Mouse (Mus musculus): ENCODE measurements around the gene Krtap10-4. TPM values are rescaled to one million over a fixed set of nuclear protein-coding genes. Genes with fewer than 3 reads are reported as not detected.

The Krtap10-4 gene
- polyA plus RNA-seq (2017; shearing (Covaris generic)): not detected

DNA sequence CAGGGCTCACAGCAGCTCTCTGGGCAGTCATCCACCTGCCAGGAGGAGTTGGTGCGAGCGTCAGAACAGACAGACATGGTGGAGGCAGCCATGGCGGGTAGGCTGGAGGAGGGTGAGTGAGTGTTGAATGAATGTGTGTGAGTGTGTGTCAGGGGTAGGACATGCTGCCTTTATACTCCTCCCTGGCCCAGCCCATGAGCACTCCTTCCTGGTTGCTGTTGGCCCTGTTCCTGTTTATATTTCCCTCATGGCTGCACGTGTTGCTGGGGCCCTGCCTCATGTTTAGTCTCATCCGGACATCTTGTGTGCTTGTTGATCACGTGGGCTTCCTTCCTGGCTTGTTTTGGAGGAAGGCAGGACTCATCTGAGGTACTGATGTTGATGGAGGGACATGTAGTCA lies at the start of gene Krtap10-4:
Krtap10-4 (minus strand) TSS at position 145 of the 400 bp plus-strand sequence.

DNA sequence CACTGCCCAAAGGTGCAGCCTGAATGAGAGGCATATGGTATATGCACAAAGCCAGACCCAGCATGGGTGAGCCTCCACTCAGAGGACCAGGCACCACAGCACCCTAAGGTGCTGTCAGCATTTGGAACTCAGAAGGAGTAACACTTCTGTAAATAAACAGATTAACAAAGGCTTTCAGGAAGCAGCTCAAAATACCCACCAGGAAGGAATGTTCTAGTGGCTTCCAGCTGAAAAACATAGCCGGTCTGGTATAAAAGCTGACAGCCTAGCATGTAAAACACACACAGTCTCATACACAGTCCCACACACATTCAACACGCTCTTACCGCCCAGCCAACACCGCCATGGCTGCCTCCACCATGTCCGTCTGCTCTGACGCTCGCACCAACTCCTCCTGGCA lies 34.8 kb upstream of the Krtap10-4 start, which contains the start of gene Gm3285:
Gm3285 (plus strand) TSS at position 301 of the 400 bp plus-strand sequence.

DNA sequence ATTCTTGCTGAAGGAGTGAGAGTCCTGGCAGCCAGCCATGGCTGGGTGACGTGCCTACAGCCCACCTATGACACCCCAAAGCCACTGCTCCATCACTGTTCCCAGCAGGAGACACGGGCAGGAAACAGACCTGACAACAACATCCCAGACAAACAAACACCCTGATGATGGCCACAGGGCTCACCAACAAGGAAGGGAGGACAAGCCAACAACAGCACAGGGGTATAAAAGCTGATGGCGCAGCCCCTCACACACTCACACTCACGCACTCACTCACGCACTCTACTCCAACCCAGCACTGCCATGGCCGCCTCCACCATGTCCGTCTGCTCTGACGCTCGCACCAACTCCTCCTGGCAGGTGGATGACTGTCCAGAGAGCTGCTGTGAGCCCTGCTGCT lies 25.7 kb upstream of the Krtap10-4 start, which contains the start of gene Gm10318:
Gm10318 (plus strand) TSS at position 301 of the 400 bp plus-strand sequence.

DNA sequence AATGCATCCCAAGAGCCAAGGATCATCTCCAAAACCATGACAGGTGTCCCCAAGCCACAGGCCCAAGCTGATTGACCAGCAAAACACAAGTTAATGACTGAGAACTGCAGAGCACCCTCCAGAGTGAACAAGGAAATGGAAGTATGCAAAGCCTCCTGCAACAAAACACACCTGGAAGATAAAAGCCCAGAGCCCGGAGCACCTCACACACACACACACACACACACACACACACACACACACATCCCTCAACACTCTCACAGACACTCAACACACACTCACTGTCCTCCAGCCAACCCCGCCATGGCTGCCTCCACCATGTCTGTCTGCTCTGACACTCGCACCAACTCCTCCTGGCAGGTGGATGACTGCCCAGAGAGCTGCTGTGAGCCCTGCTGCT lies 19.6 kb upstream of the Krtap10-4 start, which contains the start of gene Gm36176:
Gm36176 (plus strand) TSS at position 301 of the 400 bp plus-strand sequence.

DNA sequence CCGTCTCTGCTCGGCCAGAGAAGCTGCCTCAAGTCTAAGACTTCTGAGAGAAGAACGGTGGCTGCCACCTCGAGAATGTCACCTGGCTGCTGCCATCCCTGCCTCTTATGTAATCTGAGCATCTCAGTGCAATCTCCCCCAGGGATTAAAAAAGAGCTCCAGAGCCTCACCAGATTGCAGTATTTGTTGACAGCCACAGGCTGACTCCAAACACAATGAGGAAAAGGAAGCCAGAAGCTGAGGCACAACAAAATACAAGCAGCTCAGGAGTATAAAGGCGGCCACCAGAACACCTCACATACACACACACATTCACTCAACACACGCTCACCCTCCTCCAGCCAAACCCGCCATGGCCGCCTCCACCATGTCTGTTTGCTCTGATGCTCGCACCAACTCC lies 8.8 kb upstream of the Krtap10-4 start, which contains the start of gene Krtap10-10:
Krtap10-10 (plus strand) TSS at position 301 of the 400 bp plus-strand sequence.

DNA sequence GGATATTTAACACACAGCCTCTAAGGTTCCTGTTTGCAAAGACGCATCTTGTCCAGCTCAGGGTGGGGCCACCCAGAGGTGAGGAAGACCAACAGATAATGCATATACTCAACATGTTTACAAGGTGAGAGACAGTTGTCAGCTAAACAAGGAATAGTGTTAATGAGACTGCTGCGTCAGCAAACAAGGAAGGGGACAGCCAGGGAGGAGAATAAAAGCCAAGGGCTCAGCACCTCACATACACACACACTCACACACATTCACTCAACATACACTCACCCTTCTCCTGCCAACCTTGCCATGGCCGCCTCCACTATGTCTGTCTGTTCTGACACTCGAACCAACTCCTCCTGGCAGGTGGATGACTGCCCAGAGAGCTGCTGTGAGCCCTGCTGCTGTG lies 12.5 kb downstream of the Krtap10-4 start, which contains the start of gene Gm2696:
Gm2696 (plus strand) TSS at position 301 of the 400 bp plus-strand sequence.

DNA sequence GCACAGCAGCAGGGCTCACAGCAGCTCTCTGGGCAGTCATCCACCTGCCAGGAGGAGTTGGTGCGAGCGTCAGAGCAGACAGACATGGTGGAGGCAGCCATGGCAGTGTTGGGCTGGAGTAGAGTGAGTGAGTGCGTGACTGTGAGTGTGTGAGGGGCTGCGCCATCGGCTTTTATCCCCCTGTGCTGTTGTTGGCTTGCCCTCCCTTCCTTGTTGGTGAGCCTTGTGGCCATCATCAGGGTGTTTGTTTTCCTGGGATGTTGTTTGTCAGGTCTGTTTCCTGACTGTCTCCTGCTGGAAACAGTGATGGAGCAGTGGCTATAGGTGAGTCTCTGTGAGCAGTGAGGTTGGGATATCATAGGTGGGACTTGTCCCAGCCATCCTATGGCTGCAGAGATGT lies 15.2 kb downstream of the Krtap10-4 start, which contains the start of gene Gm9507:
Gm9507 (minus strand) TSS at position 101 of the 400 bp plus-strand sequence.

DNA sequence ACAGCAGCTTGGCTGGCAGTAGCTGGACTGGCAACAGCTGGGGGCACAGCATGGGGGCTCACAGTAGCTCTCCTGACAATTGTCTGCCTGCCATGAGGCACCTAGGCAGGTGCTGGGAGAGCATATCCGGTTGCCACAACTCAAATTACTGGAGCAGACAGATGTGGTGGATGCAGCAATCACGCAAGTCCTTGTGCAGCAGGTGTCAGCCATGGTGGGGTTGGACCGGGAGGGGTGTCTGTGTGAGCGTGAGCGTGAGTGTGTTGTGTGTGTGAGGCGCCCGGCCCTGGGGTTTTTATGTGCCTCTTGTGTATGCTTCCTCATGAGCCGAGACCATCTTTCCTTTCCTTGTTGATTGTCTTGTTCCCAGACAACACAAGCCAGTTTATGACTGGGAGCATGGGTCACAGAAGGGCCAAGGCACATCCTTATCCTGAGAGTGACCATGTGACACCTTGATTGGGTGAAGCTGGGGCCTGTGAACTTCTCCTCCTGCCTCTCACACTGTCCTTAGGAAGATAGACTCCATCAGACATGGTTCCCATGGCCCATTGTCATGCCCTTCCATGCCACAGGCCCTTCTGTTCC lies 27.9 kb downstream of the Krtap10-4 start, which contains the start of gene Gm19668:
Gm19668 (minus strand) TSS at position 213 of the 588 bp plus-strand sequence.

DNA sequence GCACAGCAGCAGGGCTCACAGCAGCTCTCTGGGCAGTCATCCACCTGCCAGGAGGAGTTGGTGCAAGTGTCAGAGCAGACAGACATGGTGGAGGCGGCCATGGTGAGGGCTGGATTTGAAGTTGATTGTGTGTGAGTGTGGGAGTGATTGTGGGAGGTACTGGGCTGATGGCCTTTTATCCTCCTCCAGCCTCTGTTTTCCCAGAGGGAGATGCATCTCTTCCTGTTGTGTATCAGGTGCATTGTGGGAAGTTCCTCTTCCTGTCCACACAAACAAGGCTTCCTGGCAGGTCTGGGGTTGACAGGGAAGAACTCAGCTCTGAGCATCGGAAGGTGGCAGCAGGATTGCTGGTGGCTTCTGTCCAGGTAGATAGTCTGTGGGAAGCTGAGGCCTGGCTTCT lies 31.9 kb downstream of the Krtap10-4 start, which contains the start of gene Gm9639:
Gm9639 (minus strand) TSS at position 101 of the 400 bp plus-strand sequence.

DNA sequence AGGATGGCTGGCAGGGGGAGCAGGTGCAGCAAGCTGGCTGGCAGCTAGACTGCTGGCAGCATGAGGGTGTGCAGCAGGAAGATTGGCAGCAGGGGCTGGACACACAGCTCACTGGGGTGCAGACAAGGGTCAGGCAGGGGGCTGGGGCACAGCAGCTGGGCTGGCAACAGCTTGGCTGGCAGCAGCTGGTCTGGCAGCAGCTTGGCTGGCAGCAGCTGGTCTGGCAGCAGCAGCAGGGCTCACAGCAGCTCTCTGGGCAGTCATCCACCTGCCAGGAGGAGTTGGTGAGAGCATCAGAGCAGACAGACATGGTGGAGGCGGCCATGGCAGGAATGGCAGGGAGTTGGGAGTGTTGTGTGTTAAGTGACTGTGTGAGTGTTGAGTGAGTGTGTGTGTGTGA lies 39.0 kb downstream of the Krtap10-4 start, which contains the start of gene Gm7137:
Gm7137 (minus strand) TSS at position 325 of the 400 bp plus-strand sequence.

DNA sequence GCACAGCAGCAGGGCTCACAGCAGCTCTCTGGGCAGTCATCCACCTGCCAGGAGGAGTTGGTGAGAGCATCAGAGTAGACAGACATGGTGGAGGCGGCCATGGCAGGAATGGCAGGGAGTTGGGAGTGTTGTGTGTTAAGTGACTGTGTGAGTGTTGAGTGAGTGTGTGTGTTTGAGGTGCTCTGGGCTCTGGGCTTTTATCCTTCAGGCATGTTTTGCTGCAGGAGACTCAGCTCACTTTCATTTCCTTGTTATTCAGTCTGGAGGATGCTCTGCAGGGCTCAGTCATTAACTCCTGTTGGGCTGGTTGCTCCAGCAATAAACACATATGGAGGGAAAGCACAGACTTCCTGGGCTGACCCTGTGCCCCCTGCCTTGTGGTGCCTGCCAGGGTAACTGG lies 44.5 kb downstream of the Krtap10-4 start, which contains the start of gene Gm3250:
Gm3250 (minus strand) TSS at position 101 of the 400 bp plus-strand sequence.

DNA sequence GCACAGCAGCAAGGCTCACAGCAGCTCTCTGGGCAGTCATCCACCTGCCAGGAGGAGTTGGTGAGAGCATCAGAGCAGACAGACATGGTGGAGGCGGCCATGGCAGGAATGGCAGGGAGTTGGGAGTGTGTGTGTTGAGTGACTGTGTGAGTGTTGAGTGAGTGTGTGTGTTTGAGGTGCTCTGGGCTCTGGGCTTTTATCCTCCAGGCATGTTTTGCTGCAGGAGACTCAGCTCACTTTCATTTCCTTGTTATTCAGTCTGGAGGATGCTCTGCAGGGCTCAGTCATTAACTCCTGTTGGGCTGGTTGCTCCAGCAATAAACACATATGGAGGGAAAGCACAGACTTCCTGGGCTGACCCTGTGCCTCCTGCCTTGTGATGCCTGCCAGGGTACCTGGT lies 50.1 kb downstream of the Krtap10-4 start, which contains the start of gene Gm7138:
Gm7138 (minus strand) TSS at position 101 of the 400 bp plus-strand sequence.

Other genes starting within 250 kb of the Krtap10-4 start
- 101 TPM for gene Pttg1ip, start 245.4 kb downstream of the Krtap10-4 start, polyA plus RNA-seq (2017; shearing (Covaris generic))
- gene Sumo3, start 221.0 kb downstream of the Krtap10-4 start, polyA plus RNA-seq (2017; shearing (Covaris generic)): 109 TPM
- gene Gm49325, start 220.9 kb downstream of the Krtap10-4 start, polyA plus RNA-seq (2017; shearing (Covaris generic)): not detected
- gene Ube2g2, start 204.8 kb downstream of the Krtap10-4 start, polyA plus RNA-seq (2017; shearing (Covaris generic)): 48.5 TPM
- gene Tspear, start 140.5 kb downstream of the Krtap10-4 start, polyA plus RNA-seq (2017; shearing (Covaris generic)): 0.26 TPM
- not detected for gene Gm19402, start 136.3 kb downstream of the Krtap10-4 start, polyA plus RNA-seq (2017; shearing (Covaris generic))
- gene Gm9508, start 129.9 kb downstream of the Krtap10-4 start, polyA plus RNA-seq (2017; shearing (Covaris generic)): not detected
- gene Gm10272, start 120.5 kb downstream of the Krtap10-4 start, polyA plus RNA-seq (2017; shearing (Covaris generic)): not detected
- gene Gm10024, start 115.6 kb downstream of the Krtap10-4 start, polyA plus RNA-seq (2017; shearing (Covaris generic)): not detected
- gene Gm10142, start 111.3 kb downstream of the Krtap10-4 start, polyA plus RNA-seq (2017; shearing (Covaris generic)): not detected
- gene Krtap12-1, start 106.5 kb downstream of the Krtap10-4 start, polyA plus RNA-seq (2017; shearing (Covaris generic)): not detected
- not detected for gene Gm10100, start 100.6 kb downstream of the Krtap10-4 start, polyA plus RNA-seq (2017; shearing (Covaris generic))
- gene Gm18596, start 84.5 kb downstream of the Krtap10-4 start, polyA plus RNA-seq (2017; shearing (Covaris generic)): not detected
- not detected for gene Gm9736, start 75.7 kb downstream of the Krtap10-4 start, polyA plus RNA-seq (2017; shearing (Covaris generic))
- not detected for gene Gm3233, start 67.4 kb downstream of the Krtap10-4 start, polyA plus RNA-seq (2017; shearing (Covaris generic))
- not detected for gene Gm3238, start 55.8 kb downstream of the Krtap10-4 start, polyA plus RNA-seq (2017; shearing (Covaris generic))
- not detected for gene Gm7138, start 50.2 kb downstream of the Krtap10-4 start, polyA plus RNA-seq (2017; shearing (Covaris generic))
- not detected for gene Gm3250, start 44.6 kb downstream of the Krtap10-4 start, polyA plus RNA-seq (2017; shearing (Covaris generic))
- not detected for gene Gm7137, start 38.9 kb downstream of the Krtap10-4 start, polyA plus RNA-seq (2017; shearing (Covaris generic))
- gene Gm9639, start 32.0 kb downstream of the Krtap10-4 start, polyA plus RNA-seq (2017; shearing (Covaris generic)): not detected
- not detected for gene Gm19668, start 28.0 kb downstream of the Krtap10-4 start, polyA plus RNA-seq (2017; shearing (Covaris generic))
- not detected for gene Gm9507, start 15.3 kb downstream of the Krtap10-4 start, polyA plus RNA-seq (2017; shearing (Covaris generic))
- not detected for gene Gm2696, start 12.4 kb downstream of the Krtap10-4 start, polyA plus RNA-seq (2017; shearing (Covaris generic))
- not detected for gene Krtap10-10, start 8.9 kb upstream of the Krtap10-4 start, polyA plus RNA-seq (2017; shearing (Covaris generic))
- gene Gm36176, start 19.7 kb upstream of the Krtap10-4 start, polyA plus RNA-seq (2017; shearing (Covaris generic)): not detected
- gene Gm10318, start 25.8 kb upstream of the Krtap10-4 start, polyA plus RNA-seq (2017; shearing (Covaris generic)): not detected
- gene Gm3285, start 34.9 kb upstream of the Krtap10-4 start, polyA plus RNA-seq (2017; shearing (Covaris generic)): not detected
- gene Lrrc3, start 75.4 kb upstream of the Krtap10-4 start, polyA plus RNA-seq (2017; shearing (Covaris generic)): 0.11 TPM
- 0.49 TPM for gene Trpm2, start 143.5 kb upstream of the Krtap10-4 start, polyA plus RNA-seq (2017; shearing (Covaris generic))
- gene 1810043G02Rik, start 151.4 kb upstream of the Krtap10-4 start, polyA plus RNA-seq (2017; shearing (Covaris generic)): 8.2 TPM
- 69.3 TPM for gene Pfkl, start 183.0 kb upstream of the Krtap10-4 start, polyA plus RNA-seq (2017; shearing (Covaris generic))
- gene Dnmt3l, start 214.9 kb upstream of the Krtap10-4 start, polyA plus RNA-seq (2017; shearing (Covaris generic)): not detected
- 0.34 TPM for gene Aire, start 216.5 kb upstream of the Krtap10-4 start, polyA plus RNA-seq (2017; shearing (Covaris generic))
- 8.9 TPM for gene Icosl, start 242.2 kb upstream of the Krtap10-4 start, polyA plus RNA-seq (2017; shearing (Covaris generic))